Mouse (Mus musculus) neural tube, embryonic 11.5 days (tissue): ENCODE results near the gene Fam192a. TPM values are rescaled to one million over a fixed set of nuclear protein-coding genes. Genes with fewer than 3 reads are reported as not detected.

ENCODE experiments used
- ATAC-seq: fragments of 200-750 bp; cut with Nextera tagmentation; 2 replicates; pipeline ENCODE4 v1.8.0; 2017; ENCODE audit warnings: moderate number of reproducible peaks, mild to moderate bottlenecking, moderate TSS enrichment, moderate library complexity; ENCODE audit not compliant: insufficient read depth, low FRiP score, low TSS enrichment
- DNase-seq: peaks from one replicate; pipeline ENCODE4 v3.0.0-alpha.2; 2015; ENCODE audit warnings: low spot score
- H3K27ac ChIP-seq: fragments of 300-500 bp; sonication (generic); 2 replicates; pipeline ENCODE4 v1.5.1; 2014; ENCODE audit warnings: low read depth, mild to moderate bottlenecking, low read length
- H3K27me3 ChIP-seq: fragments of 300-500 bp; sonication (generic); 2 replicates; pipeline ENCODE4 v1.6.1; 2014; ENCODE audit warnings: mild to moderate bottlenecking, low read length, mixed read lengths; ENCODE audit not compliant: control insufficient read depth, insufficient read depth
- H3K36me3 ChIP-seq: fragments of 300-500 bp; sonication (generic); 2 replicates; pipeline ENCODE4 v1.6.1; 2014; ENCODE audit warnings: mild to moderate bottlenecking, low read length, moderate library complexity, mixed read lengths; ENCODE audit not compliant: control insufficient read depth, insufficient read depth
- H3K4me1 ChIP-seq: fragments of 300-500 bp; sonication (generic); 2 replicates; pipeline ENCODE4 v1.6.1; 2014; ENCODE audit warnings: low read length, mixed read lengths; ENCODE audit not compliant: control insufficient read depth, insufficient read depth
- H3K4me2 ChIP-seq: fragments of 300-500 bp; sonication (generic); 2 replicates; pipeline ENCODE4 v1.6.1; 2014; ENCODE audit warnings: low read depth, mild to moderate bottlenecking, moderate library complexity
- H3K4me3 ChIP-seq: fragments of 300-500 bp; sonication (generic); 2 replicates; pipeline ENCODE4 v1.5.1; 2014; ENCODE audit warnings: low read depth, low read length
- H3K9ac ChIP-seq: fragments of 300-500 bp; sonication (generic); 2 replicates; pipeline ENCODE4 v1.6.1; 2014; ENCODE audit warnings: mild to moderate bottlenecking, low read length
- H3K9me3 ChIP-seq: fragments of 300-500 bp; sonication (generic); 2 replicates; pipeline ENCODE4 v1.6.1; 2016; ENCODE audit warnings: low read length; ENCODE audit not compliant: control insufficient read depth
- WGBS: fragments of 180-500 bp; shearing (Covaris S2); extraction: QIAGEN DNeasy Blood & Tissue Kit; methylation state at CpG from one replicate; pipeline ENCODE4 v1.1.7; 2014; 5-methylcytosine and 5-hydroxymethylcytosine counted together
- polyA plus RNA-seq: library from polyadenylated mRNA; unstranded; fragments of >200 nt; fragmentation: Nextera tagmentation; extraction: Ambion mirVana; gene quantifications from 2 replicates; pipeline ENCODE4 v1.2.1, GENCODE M21; 2014

The Fam192a gene
- polyA plus RNA-seq, 1 experiment from 2014 or later = 101 TPM

DNA sequence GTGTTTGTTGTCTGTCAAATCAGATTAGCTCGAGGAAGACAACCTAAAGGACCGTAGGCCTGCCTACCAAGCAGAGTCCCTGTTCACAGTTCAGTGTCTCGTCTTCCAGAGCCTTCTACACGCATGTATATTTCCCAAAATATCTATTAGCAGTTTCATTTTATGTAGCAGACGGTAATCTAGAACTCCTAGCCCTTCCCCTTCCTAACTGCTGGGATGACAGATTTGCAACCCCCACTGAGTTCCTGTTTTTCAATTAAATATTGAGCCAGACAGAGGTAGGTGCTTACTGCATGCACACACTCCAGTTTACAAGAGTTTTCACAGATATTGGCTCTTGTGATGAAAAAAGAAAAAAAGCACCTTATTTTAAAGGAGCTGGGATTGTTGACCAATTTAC lies 52.3 kb downstream of the Fam192a start:
- H3K27ac ChIP-seq = no peak overlapping the region
- H3K4me2 ChIP-seq = no peak overlapping the region
- H3K27me3 ChIP-seq = no peaks in the 10 kb centered on the region
- no peaks in the 10 kb centered on the region for H3K36me3 ChIP-seq
- H3K4me1 ChIP-seq = peaks cover 16% of the 10 kb centered on the region
- no peak overlapping the region for H3K9ac ChIP-seq
- no peak for DNase-seq
- no peak for ATAC-seq
- no peaks in the 10 kb centered on the region for H3K9me3 ChIP-seq
- 67% methylated on average over 5 of the region's 5 CpGs for whole genome bisulfite sequencing
- H3K4me3 ChIP-seq = no peak overlapping the region

GRCm38 (mm10) chr8:94549041-94549440 lies 52.8 kb downstream of the Fam192a start:
- ATAC-seq (no peak), DNase-seq (no peak)
- WGBS = 83% methylated on average over 5 of the region's 5 CpGs
- H3K4me2 ChIP-seq = no peak overlapping the region
- H3K4me3 ChIP-seq = no peak overlapping the region
- no peak overlapping the region for H3K9ac ChIP-seq
- H3K27me3 ChIP-seq = no peaks in the 10 kb centered on the region
- no peaks in the 10 kb centered on the region for H3K36me3 ChIP-seq
- H3K9me3 ChIP-seq = no peaks in the 10 kb centered on the region
- H3K27ac ChIP-seq = no peak overlapping the region
- H3K4me1 ChIP-seq = peaks cover 16% of the 10 kb centered on the region

GRCm38 (mm10) chr8:94543981-94544380 lies 57.8 kb downstream of the Fam192a start:
- Histone ChIP-seq H3K36me3 (no peaks in the 10 kb centered on the region), H3K9me3 (no peaks in the 10 kb centered on the region), H3K4me2 (no peak overlapping the region), H3K27ac (no peak overlapping the region), H3K9ac (no peak overlapping the region), H3K4me1 (no peaks in the 10 kb centered on the region), H3K4me3 (no peak overlapping the region), H3K27me3 (no peaks in the 10 kb centered on the region)
- 67% methylated on average over 8 of the region's 8 CpGs for WGBS
- no peak for ATAC-seq
- no peak for DNase-seq

DNA sequence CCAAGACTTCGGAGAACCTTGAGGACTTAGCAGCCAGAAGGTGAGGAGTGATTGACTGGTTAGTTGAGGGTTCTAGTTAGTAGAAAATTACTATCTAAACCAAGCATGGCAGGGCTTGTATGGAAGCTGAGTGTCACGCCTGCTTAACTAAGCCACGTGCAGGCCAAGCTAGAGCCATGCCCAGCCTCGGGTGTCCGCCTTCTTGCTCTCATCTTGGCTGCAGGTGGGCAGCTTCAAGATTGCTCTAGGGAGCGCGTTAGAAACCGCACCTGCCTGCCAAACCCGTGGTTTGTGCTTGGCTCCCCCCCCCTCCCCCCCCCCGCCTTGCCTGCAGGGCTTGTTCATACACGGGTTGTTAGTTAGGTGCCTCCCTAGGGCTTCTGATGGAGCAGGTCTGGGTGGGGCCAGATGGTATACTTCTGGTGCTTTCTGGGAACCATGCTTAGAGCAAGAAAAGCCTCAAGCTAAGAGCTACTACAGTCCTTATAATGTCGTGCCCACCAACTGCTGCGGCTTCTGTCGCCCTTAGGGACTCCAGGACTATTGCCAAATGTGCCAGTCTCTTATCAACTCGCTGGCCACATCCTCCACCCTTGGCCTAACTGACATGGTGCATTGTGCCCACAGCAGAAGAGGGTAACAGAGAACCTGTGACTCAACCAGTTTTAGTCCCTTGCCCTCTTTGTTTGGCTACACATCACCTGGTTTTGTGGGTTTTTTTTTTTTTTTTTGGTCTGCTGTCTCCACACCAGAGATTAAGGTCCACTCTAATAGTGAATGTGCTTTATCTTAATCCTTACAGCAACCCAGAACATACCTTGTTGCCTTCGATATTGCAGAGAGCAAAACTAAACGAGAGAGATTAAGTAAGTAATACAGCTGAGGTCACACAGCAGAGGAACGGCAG lies 60.7 kb downstream of the Fam192a start:
- no peaks in the 10 kb centered on the region for H3K27me3 ChIP-seq
- ATAC-seq (no peak), DNase-seq (no peak)
- H3K36me3 ChIP-seq = no peaks in the 10 kb centered on the region
- H3K9me3 ChIP-seq = no peaks in the 10 kb centered on the region
- H3K4me2 ChIP-seq = no peak overlapping the region
- no peaks in the 10 kb centered on the region for H3K4me1 ChIP-seq
- 85% methylated on average over 17 of the region's 18 CpGs for WGBS
- no peak overlapping the region for H3K9ac ChIP-seq
- no peak overlapping the region for H3K27ac ChIP-seq
- H3K4me3 ChIP-seq = no peak overlapping the region

- no peak overlapping the region for H3K4me2 ChIP-seq
- H3K9ac ChIP-seq = no peak overlapping the region
- no peak for ATAC-seq
- no peaks in the 10 kb centered on the region for H3K9me3 ChIP-seq
- H3K4me1 ChIP-seq = no peaks in the 10 kb centered on the region
- H3K4me3 ChIP-seq = no peak overlapping the region
- H3K27me3 ChIP-seq = no peaks in the 10 kb centered on the region
- no peak overlapping the region for H3K27ac ChIP-seq
- no peaks in the 10 kb centered on the region for H3K36me3 ChIP-seq
- 93% methylated on average over 2 of the region's 2 CpGs for WGBS
- no peak for DNase-seq
Measured at GRCm38 (mm10) chr8:94540025-94540424, 61.8 kb downstream of the Fam192a start.

DNA sequence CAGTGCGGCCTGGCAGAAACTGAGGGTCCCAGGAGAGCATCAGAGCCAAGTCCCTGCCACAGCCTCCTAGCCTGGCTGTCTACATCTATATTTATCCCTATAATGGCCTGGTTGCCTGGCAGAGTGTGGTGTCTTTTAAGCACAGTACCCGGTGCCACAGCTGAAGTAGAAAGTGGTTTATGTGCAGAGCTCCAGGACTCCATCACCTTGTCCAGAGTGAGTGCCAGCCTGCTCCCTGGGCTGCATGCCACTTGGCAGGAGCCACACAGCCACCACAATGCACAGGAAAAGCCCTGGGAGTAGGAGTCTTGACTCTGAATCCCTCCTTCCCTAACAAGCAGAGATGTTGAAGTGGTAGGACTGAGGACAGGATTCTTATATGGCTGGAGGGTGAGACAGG lies 64.3 kb downstream of the Fam192a start:
- Histone ChIP-seq H3K36me3 (no peaks in the 10 kb centered on the region), H3K27me3 (peaks cover 21% of the 10 kb centered on the region), H3K4me3 (no peak overlapping the region), H3K4me2 (no peak overlapping the region), H3K9ac (no peak overlapping the region), H3K27ac (no peak overlapping the region), H3K4me1 (no peaks in the 10 kb centered on the region; the same call in 1 of the 2 replicates), H3K9me3 (no peaks in the 10 kb centered on the region)
- DNase-seq (no peak), ATAC-seq (no peak)
- 89% methylated on average over 2 of the region's 2 CpGs for WGBS

DNA sequence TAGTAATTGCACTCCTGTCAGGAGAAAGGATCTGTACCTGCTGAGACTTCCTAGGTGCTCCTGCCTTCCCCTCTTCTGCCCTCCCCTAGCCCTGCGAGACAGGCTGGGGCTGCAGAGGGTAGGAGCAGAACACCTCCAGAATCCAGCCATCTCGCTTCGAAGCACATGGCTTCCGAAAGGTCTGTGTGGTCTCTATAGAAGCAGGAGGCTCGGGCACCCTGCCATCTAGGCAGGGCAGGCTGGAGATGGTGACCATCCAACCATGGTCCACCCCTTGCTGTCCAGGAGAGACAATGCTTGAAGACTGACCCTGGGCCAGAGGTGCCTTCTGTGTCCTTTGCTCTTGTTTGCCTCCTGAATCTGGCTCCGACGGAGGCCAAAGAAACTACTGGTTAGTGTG lies 66.2 kb downstream of the Fam192a start:
- no peak for ATAC-seq
- Histone ChIP-seq H3K36me3 (no peaks in the 10 kb centered on the region), H3K9me3 (no peaks in the 10 kb centered on the region), H3K27me3 (peaks cover 27% of the 10 kb centered on the region), H3K9ac (no peak overlapping the region), H3K27ac (no peak overlapping the region), H3K4me2 (no peak overlapping the region), H3K4me3 (no peak overlapping the region), H3K4me1 (no peaks in the 10 kb centered on the region; the same call in 1 of the 2 replicates)
- DNase-seq = no peak
- WGBS = 85% methylated on average over 7 of the region's 7 CpGs

DNA sequence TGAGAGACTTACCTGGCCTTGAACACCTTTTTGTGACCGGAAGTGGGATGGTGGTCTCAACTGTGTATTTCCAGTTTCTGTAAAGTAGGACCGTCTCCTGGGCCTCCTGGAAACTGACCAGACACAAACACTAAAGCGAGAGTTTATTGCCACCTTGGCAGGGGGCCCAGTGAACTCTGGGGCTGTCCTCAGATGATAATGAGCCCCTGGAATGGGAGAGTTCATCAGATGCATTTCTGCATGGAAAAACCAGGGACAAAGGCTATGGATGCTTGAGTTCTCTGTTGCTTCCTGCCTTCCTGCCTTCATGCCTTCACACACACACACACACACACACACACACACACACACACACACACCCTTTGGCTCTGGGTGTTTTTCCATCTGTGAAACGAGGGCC lies 67.2 kb downstream of the Fam192a start:
- Histone ChIP-seq H3K4me1 (no peaks in the 10 kb centered on the region; the same call in 1 of the 2 replicates), H3K9me3 (no peaks in the 10 kb centered on the region), H3K27ac (no peak overlapping the region), H3K4me2 (no peak overlapping the region), H3K4me3 (no peak overlapping the region), H3K9ac (no peak overlapping the region), H3K27me3 (peaks cover 27% of the 10 kb centered on the region), H3K36me3 (no peaks in the 10 kb centered on the region)
- 22% methylated on average over 4 of the region's 4 CpGs for WGBS
- no peak for ATAC-seq
- DNase-seq = no peak
